Mouse (Mus musculus): ENCODE data around the gene Atm.

DNA sequence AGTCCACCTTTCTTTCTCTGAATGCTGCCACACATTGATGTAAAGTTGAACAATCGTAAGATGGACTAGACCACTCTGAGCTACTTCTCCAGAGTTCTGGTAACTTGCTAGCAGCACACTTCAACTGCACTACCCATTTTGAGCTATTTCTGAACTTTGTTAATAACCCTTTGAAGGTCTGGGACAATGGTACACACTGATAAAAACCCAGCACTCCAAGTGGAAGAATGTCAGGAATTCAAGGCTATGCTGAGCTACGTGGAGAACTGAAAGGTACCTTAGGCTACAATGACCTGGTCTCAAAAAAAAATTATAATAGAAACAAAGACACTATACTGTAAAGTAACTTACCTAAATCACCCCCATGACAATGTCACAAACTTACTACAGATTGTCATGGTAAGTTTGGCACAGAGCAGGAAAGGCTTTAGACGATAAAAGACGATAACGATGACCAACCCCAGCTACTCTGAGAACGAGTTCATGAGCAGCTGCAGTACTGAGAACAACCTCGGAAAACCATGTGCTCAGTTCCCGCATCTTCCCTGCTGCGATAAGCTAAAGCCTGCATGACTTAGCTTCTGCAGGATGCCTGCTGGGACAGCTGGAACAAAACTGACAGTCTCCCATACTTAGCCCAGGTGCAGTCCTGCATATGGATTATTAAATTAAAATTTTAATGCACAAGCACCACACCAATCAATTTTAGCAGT lies 63.6 kb downstream of the Atm start:
- TF ChIP-seq EP300 (optimal IDR thresholded peaks at IDR 0.05) (no peak), CTCF (IDR thresholded peaks at IDR 0.05; ENCODE audit: low read depth) (no peak)
